24 mouse cellular contexts compared by ENCODE assay signal in genomic region chr7:25483133-25483735, GRCm38 (mm10). TPM values are rescaled to one million over a fixed set of nuclear protein-coding genes. Genes with fewer than 3 reads are reported as not detected.
"Had no signal": no experiment of that assay in that cellular context is flagged by ENCODE, and none has a peak within 500 bp of the region (broad histone marks: within the 10 kb centered on the region; RNA-seq: fewer than 3 reads in every experiment).

No protein-coding gene starts in this region.

- H3K4me3 ChIP-seq: intestine, embryonic 15.5 days; kidney, embryonic 15.5 days; limb, embryonic 12.5 days; limb, embryonic 15.5 days; megakaryocyte, embryonic 14.5 days; midbrain, embryonic 10.5 days; neural tube, embryonic 12.5 days; neural tube, embryonic 15.5 days had no signal

- H3K27me3 ChIP-seq: intestine, embryonic 15.5 days; kidney, embryonic 15.5 days; limb, embryonic 12.5 days; limb, embryonic 15.5 days; neural tube, embryonic 12.5 days; neural tube, embryonic 15.5 days had no signal

- ATAC-seq: hindbrain, embryonic 16.5 days; intestine, embryonic 15.5 days; liver, postnatal 0 days had no signal

- DNase-seq: kidney, adult 11 months; kidney, adult 8-10 months; kidney, postnatal 14 days; kidney, postnatal 4 days; left cerebral cortex, postnatal 4 days; liver, postnatal 0 days; midbrain, embryonic 14.5 days; right cerebral cortex, adult 18-20 months; right cerebral cortex, postnatal 25 days; spleen, adult 18-20 months; thymus, adult 18-20 months; thymus, postnatal 36 days had no signal

- H3K27ac ChIP-seq: intestine, embryonic 15.5 days; kidney, embryonic 15.5 days; limb, embryonic 12.5 days; limb, embryonic 15.5 days; liver, embryonic 14.5 days; midbrain, embryonic 10.5 days; neural tube, embryonic 12.5 days; neural tube, embryonic 15.5 days had no signal

- H3K4me1 ChIP-seq: intestine, embryonic 15.5 days; limb, embryonic 12.5 days; limb, embryonic 15.5 days; neural tube, embryonic 12.5 days; neural tube, embryonic 15.5 days had no signal

- H3K4me2 ChIP-seq: intestine, embryonic 15.5 days; kidney, embryonic 15.5 days; limb, embryonic 12.5 days; limb, embryonic 15.5 days; liver, embryonic 11.5 days; neural tube, embryonic 12.5 days; neural tube, embryonic 15.5 days had no signal

- H3K9me3 ChIP-seq: intestine, embryonic 15.5 days; kidney, embryonic 15.5 days; limb, embryonic 12.5 days; limb, embryonic 15.5 days; megakaryocyte, embryonic 14.5 days; midbrain, embryonic 10.5 days; neural tube, embryonic 12.5 days; neural tube, embryonic 15.5 days had no signal

- H3K36me3 ChIP-seq: intestine, embryonic 15.5 days; kidney, embryonic 15.5 days; limb, embryonic 12.5 days; limb, embryonic 15.5 days; midbrain, embryonic 10.5 days; neural tube, embryonic 12.5 days; neural tube, embryonic 15.5 days had no signal

- H3K9ac ChIP-seq: intestine, embryonic 15.5 days; kidney, embryonic 15.5 days; limb, embryonic 12.5 days; limb, embryonic 15.5 days; liver, embryonic 14.5 days; liver, postnatal 0 days; neural tube, embryonic 12.5 days; neural tube, embryonic 15.5 days had no signal

RNA-seq across cellular contexts. Expression of gene Ceacam2, which starts 56.4 kb away (rescaled TPM):
- total RNA-seq: left cerebral cortex, postnatal 4 days had no signal
- polyA plus RNA-seq: limb, embryonic 15.5 days; liver, embryonic 11.5 days; liver, postnatal 0 days; midbrain, embryonic 10.5 days; neural tube, embryonic 12.5 days; stomach, embryonic 16.5 days had no signal
